Mouse (Mus musculus) heart, adult 2 months (tissue): ENCODE data around the gene Tbc1d16.

Experiments
- CTCF ChIP-seq: fragments of 200-600 bp; IDR thresholded peaks from 2 replicates; pipeline ENCODE4 v1.8.1; 2022; ENCODE audit warnings: antibody characterized with exemption, mild to moderate bottlenecking, moderate library complexity
- POLR2A ChIP-seq: fragments of 200-500 bp; IDR thresholded peaks from 2 replicates; pipeline ENCODE4 v1.6.1; 2011; ENCODE audit warnings: mild to moderate bottlenecking, low read depth, low read length, control low read depth; ENCODE audit not compliant: insufficient read depth

DNA sequence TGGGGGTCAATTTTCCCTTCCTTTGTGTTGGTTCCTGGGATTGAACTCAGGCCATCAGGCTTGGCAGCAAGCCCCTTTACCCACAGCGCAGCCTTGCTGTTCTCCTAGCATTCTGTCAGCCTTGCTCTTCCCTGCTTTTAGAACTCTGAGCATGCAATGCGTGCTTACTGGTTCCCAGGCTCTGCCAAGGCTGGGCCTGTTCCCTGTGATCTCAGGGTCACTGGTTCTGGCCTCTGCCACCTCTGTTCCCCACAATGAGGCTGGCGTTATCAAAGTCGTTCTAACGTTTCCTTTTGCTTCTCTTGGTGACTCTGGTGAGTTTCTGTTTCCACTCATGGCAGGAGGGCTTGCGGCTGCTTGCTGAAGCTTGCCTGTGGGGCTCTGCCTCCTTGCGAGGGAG is 110.4 kb downstream of the Tbc1d16 start:
- no peak for TF ChIP-seq CTCF
- no peak for TF ChIP-seq POLR2A
